Mouse (Mus musculus) ES-CJ7 (cell line): ENCODE results near the gene Akap8l.
A peak's percentile ranks its signal among the peaks of the same experiment; 100 is the strongest.

Experiments used
- DNase-seq: peaks from one replicate; pipeline ENCODE4 v3.0.0; 2011; ENCODE audit warnings: low read depth, low spot score

The Akap8l gene

GRCm38 (mm10) chr17:32358192-32358942 lies 8.0 kb upstream of the Akap8l start:
- no peak for DNase-seq

- no peak for DNase-seq
Measured at GRCm38 (mm10) chr17:32356766-32357760, 6.7 kb upstream of the Akap8l start.

DNA sequence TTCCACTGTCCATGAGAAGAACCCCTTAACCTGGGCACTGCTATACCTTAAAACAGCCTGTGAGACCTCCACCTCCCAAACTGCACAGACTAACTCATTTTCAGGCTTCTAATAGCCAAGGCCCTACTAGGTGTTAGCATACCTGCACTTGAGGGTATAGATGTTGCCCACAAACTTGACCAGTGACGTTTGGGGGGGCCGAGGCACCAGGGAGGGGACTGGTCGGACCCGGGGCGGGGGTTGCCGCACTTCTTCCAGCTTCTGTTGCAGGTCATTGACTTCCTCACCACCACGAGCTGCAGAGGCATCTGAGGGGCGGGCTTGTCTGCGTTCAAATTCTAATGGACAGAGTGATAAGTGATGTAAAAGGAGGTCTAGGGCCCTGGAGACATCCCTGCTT lies 5.9 kb upstream of the Akap8l start:
- DNase-seq: no peak

DNA sequence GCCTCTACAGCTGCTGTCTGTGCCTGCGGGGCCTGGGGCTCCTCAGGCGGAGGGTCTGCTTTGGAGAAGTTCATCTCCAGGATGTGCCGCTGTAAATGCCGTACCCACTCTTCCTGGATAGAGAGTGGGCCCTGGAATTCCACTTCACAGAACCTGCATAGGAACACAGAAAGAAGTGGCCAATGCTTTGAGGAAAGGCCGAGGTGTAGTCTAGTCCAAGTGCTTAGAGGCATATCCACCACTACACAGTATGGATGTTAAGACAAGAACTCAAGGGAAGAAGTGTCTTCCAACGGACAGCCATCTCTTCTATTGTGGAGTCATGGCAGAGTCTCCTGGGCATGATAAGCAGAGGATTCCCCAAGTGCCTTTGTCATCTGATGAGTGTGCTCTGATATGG lies 4.6 kb upstream of the Akap8l start:
- no peak for DNase-seq

- no peak for DNase-seq
Measured at GRCm38 (mm10) chr17:32354211-32354610, 3.8 kb upstream of the Akap8l start.

DNA sequence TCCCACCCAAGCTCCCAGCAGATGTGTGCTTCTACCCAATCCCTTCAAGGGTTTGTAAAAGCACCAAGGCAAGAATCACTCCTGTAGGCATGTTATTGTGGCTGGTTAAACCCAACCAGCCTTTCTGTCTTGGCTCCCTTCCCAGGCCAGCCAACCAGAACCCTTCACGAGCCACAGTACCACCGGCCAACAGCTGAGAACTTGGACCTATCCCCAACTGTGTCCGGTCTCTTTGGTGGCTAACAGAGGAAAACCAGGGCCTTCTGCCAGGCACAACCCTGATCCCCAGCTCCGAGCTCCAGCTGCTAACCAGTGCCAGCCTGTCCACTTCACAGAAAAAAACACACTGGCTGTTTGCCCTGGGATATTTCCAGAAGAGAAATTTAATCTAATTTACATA lies 3.3 kb upstream of the Akap8l start:
- no peak for DNase-seq

GRCm38 (mm10) chr17:32351726-32352125 lies 1.3 kb upstream of the Akap8l start:
- DNase-seq: no peak

GRCm38 (mm10) chr17:32351269-32351668 lies 862 bp upstream of the Akap8l start:
- no peak for DNase-seq

DNA sequence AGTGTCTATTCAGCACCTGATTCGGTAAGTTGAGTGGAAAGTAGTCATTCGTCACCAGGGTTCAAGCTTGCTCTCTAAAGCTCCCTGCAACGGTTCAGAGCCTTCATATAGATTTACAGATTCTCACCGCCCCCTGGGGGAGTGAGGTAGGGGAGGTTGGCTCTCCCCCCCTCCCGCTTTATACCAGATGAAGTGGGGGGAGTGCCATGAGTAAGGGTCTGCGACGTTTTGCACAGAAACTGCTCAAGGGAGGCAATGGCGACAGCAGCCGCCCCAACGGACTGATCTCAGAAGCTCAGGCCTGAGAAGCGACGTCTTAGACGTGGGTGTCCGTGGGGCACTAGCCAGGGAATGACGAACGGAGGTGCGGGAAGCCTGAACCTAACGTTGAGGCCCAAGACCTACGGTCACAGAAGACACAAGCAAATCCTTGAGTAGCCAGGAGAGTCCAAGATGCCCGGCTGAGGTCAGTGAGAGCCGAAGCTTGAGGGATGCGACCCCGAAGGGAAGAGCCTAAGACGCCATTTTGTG lies 491 bp downstream of the Akap8l start:
- DNase-seq: no peak

DNA sequence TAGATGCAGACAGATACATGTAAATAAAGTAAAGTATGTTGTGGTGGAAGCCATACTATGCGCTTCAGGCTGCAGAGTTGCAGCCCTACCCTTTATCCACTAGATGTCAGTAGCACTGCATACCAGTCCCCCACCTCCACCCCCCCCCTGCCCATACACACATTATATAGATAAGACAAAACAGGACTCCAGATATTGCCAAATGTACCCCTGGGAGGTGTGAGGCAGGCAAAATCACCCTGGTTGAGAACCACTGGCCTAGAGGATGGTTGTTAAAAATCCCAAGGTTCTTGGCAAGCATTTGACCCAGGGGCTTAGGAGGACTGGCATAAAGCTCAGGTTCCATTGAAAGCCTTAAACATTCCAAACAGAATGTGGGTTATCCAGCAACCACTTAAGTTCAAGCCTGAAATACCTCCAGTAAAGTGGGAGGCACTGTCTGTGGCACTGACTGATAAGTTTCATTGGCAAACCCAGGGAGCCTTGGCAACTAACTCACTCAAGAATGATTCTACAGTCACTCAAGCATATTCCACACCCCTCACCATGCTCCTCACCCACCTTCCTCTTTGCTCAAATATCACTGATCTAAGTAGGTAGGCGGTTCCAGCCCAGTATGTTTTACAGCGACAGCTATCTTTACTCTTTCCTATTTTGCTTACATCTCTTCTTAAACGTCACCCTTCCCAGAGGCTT lies 1.2 kb downstream of the Akap8l start:
- DNase-seq: peak; percentile 44

DNA sequence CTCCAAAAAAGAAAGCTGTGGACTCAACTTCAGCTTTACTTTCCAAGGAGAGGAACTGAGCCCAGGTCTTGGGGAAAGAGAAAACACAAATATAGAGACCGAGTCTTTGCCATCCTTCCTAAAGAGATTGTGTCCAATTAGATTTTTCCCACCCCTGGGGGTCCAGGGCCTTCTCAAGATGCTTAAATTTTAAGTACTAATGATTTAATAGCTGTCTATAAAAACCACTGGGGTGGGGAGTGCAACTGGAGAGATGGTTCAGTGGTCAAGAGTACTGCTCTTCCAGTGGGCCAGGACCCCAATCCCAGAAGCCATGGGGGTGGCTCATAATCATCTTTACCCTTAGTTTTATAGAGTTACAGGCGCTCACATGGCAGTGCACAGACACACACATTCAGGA lies 2.0 kb downstream of the Akap8l start:
- no peak for DNase-seq

- no peak for DNase-seq
Measured at GRCm38 (mm10) chr17:32341102-32341501, 9.3 kb downstream of the Akap8l start.

- no peak for DNase-seq
Measured at GRCm38 (mm10) chr17:32340110-32340509, 10.3 kb downstream of the Akap8l start.

DNA sequence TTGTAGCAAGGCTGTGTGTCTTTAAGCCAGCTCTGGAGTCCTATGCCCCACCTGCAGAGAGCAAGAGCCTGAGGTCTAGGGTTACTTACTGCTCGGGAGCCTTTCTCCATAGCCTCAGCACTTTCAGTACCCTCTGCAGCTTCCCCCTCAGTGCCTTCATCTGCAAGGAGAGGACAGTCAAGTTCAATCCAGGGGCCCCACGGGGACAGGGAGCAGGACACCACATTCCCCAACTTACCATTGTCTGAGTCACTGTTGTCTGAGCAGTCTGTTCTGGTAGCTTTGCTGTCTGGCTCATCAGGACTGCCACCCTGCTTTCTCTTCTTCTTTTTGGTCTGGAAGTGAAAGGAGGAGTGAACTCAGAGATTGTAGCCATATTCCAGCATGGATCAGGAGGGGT lies 14.5 kb downstream of the Akap8l start:
- no peak for DNase-seq

DNA sequence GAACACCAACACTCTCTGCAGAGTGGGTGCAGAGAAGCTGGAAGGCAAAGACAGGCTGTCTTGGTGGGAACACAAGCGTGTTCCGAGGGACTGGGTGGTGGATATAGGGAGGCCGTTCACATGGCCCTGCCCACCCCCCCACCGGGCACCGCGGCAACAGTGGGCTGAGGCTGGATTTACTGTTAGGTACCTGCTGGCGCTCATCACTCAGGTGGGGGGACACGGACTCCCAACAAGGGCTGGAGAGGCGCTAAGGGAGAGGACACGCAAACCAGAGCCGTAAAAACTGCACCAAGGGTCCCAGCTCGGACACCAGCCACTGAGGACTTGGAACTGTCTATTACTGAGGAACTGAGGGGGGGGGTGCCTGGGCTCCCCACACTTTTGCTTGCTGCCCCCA lies 15.5 kb downstream of the Akap8l start:
- DNase-seq: no peak

DNA sequence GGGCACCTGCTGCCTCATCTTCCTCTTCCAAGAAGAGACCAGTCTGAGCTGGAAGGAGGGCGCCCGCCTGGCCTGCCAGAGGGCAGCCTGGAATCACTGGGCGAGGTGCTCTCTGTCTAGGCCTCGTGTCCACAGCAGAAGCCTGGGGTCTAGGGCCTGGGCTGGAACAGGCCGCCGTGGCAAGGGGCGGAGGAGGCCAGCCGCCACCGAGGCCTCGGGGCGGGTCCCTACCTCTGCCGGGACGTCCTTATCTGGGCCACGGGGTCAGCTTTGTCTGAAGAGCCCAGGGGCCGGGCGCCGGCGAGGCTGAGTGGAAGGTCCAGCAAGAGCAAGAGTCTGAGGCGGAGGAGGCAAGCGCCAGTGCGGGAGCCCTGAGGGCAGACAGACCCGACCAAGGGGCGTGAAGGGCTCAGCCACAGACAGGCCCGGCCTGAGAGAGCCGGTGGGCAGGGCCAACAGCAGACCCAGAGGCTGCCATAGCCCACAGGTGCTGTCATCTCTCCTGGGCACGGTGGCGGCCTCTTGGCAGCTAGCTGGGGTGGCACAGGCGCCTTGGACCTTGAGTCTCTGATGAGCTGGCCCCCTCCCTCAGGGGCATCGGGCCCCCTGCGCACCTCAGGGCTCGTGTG lies 16.6 kb downstream of the Akap8l start:
- no peak for DNase-seq

DNA sequence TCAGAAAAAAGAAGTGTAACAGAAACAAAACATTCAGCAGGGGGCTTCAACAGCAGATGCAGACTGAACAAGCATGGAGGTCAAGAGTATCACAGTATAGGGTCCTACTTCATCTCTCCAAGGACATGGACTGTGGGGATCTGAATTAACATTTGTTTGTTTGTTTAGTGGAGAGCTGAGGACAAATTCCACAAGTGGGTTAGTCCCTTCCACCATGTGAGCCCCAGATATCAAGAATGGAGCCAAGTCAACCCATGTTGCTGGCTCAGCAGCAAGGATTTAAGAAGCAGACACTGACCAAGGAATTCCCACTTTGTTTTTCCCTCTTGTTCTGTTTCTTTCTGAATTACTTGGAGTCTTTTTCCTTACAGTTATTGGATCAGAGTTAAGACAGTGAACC lies 22.9 kb downstream of the Akap8l start:
- no peak for DNase-seq

DNA sequence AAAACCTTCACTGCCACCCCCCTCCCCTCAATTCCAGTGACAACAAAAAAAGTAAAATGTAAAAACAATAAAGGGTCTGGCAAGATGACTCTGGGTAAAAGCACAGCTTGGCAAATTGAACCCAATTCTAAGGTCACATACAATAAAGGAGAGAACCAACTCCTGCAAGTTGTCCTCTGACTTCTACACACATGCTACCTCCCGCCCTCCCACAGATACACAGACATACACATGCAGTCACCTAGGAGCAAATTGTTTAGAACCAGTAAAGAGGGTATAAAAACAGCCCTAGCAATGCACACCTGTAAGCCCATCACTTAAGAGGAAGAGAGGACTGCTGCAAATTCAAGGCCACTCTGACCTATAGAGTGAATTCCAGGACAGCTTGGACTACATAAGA lies 27.6 kb downstream of the Akap8l start:
- DNase-seq: no peak

DNA sequence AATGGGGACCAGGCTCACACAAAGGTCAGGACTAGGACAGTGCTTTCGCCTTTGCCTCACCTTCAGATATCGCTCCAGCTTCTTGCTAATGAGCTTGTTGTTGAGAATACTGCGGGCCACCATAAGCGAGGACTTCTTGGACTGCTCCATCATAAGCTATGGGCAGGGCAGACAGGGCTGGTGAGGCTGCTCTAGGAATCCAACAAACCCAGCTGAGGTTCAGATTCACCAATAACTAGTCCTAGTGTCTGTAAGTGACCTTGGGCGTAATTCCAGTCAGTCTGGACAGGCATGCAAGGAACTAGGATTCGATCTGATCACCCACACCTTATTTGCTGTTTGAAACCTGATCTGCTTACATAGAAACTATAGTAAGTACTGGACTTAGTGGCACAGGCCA lies 28.6 kb downstream of the Akap8l start:
- no peak for DNase-seq

DNA sequence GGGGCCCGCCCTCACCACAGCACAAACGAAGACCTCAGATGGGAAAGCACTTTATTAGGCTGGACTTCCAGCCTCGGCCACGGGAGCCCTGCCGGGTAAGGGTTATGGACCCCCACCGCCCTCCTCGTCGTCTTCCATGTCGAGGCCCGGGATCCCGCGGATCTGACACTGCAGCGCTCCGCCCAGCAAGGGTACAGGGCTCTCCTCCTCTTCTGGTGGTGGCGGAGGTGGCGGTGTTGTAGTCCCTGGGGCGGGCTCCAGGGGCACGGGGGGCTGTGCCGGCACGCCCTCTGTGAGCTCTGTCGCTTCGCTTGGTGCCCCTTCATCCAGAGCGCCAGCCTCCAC lies 29.0 kb downstream of the Akap8l start:
- no peak for DNase-seq

GRCm38 (mm10) chr17:32320597-32321389 lies 29.6 kb downstream of the Akap8l start, which contains the start of gene Akap8:
TSS of gene Akap8 (minus strand) at chr17:32321238.
- peak; percentile 99 for DNase-seq
